Mouse (Mus musculus) intestine, postnatal 0 days (tissue): ENCODE results near the gene Bricd5. TPM values are rescaled to one million over a fixed set of nuclear protein-coding genes. Genes with fewer than 3 reads are reported as not detected.

Experiments used
- ATAC-seq: fragments of 200-750 bp; cut with Nextera tagmentation; 2 replicates; pipeline ENCODE4 v1.8.0; 2017; ENCODE audit warnings: mild to moderate bottlenecking, moderate TSS enrichment, moderate library complexity
- H3K27ac ChIP-seq: fragments of 300-500 bp; sonication (generic); 2 replicates; pipeline ENCODE4 v1.5.1; 2014; ENCODE audit warnings: mild to moderate bottlenecking, low read depth, low read length, moderate library complexity
- H3K27me3 ChIP-seq: fragments of 300-500 bp; sonication (generic); replicated peaks from 2 replicates; pipeline ENCODE4 v1.6.1; 2014; ENCODE audit warnings: low read length, mixed read lengths; ENCODE audit not compliant: control insufficient read depth, insufficient read depth
- H3K36me3 ChIP-seq: fragments of 300-500 bp; sonication (generic); 2 replicates; pipeline ENCODE4 v1.6.1; 2014; ENCODE audit warnings: mild to moderate bottlenecking, moderate library complexity; ENCODE audit not compliant: control insufficient read depth, insufficient read depth
- H3K4me1 ChIP-seq: fragments of 300-500 bp; sonication (generic); replicated peaks from 2 replicates; pipeline ENCODE4 v1.6.1; 2014; ENCODE audit warnings: antibody characterized with exemption, low read length, mixed read lengths; ENCODE audit not compliant: control insufficient read depth, insufficient read depth
- H3K4me2 ChIP-seq: fragments of 300-500 bp; sonication (generic); replicated peaks from 2 replicates; pipeline ENCODE4 v1.6.1; 2014; ENCODE audit warnings: low read depth, mild to moderate bottlenecking, moderate library complexity
- H3K4me3 ChIP-seq: fragments of 300-500 bp; sonication (generic); 2 replicates; pipeline ENCODE4 v1.5.1; 2014; ENCODE audit warnings: low read depth, low read length
- H3K9ac ChIP-seq: fragments of 300-500 bp; sonication (generic); 2 replicates; pipeline ENCODE4 v1.6.1; 2014; ENCODE audit warnings: mild to moderate bottlenecking, low read depth, low read length
- H3K9me3 ChIP-seq: fragments of 300-500 bp; sonication (generic); 2 replicates; pipeline ENCODE4 v1.6.1; 2016; ENCODE audit warnings: mixed run types; ENCODE audit not compliant: control insufficient read depth
- CTCF ChIP-seq: sonication (generic); IDR thresholded peaks from 2 replicates; pipeline ENCODE4 v1.5.1; 2016; ENCODE audit warnings: low read depth, mild to moderate bottlenecking, control low read depth, antibody characterized with exemption, moderate library complexity
- WGBS: fragments of 180-500 bp; shearing (Covaris S2); extraction: QIAGEN DNeasy Blood & Tissue Kit; methylation state at CpG from one replicate; pipeline ENCODE4 v1.1.7; 2014; 5-methylcytosine and 5-hydroxymethylcytosine counted together
- polyA plus RNA-seq: library from polyadenylated mRNA; unstranded; fragments of >200 nt; fragmentation: Nextera tagmentation; extraction: Ambion mirVana; gene quantifications from 2 replicates; pipeline ENCODE4 v1.2.1, GENCODE M21; 2015

Bricd5 gene
- polyA plus RNA-seq, 1 experiment from 2014 or later = not detected

DNA sequence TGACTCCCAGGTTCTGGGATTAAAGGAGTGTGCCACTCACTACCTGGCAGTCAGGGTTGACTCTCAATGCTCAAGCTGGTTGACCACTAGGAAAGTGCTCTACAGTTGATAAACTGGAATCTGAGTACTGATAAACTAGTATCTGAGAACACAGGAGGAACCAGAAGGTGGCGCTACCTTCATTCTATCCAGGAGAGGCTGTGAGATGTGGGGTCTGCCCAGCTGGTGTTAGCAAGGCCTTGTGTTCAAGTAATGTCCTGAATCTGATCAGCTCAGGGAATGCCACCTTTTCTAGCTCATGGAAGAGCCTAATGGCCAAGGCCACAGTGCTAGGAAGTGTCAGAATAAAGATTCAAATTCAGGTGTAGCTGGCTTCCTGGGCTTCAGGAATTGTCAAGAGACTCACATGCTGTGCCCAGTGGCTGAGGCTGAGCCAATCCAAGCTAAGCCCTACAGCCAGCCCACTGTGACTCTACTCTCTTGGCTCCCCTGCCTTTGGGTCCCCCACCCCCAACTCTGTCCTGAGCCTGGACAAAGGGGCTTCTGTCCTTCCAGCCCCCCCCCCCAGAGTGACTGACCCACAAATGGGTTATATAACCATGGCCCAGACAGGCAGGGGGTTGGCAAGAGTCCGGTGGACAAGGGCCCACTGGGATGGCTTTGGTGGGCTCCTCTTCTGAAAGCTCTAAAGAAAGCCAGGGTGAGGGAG, 21.1 kb downstream of the Bricd5 start:
- TF ChIP-seq CTCF = peak; percentile 82
- Histone ChIP-seq H3K4me2 (no peak overlapping the region), H3K9me3 (no peaks in the 10 kb centered on the region), H3K9ac (no peak overlapping the region), H3K27ac (no peak overlapping the region), H3K27me3 (peaks cover 8% of the 10 kb centered on the region; the same call in 1 of the 2 replicates), H3K4me3 (no peak overlapping the region), H3K4me1 (no peaks in the 10 kb centered on the region), H3K36me3 (no peaks in the 10 kb centered on the region)
- no peak for ATAC-seq
- 47% methylated on average over 2 of the region's 2 CpGs for WGBS

DNA sequence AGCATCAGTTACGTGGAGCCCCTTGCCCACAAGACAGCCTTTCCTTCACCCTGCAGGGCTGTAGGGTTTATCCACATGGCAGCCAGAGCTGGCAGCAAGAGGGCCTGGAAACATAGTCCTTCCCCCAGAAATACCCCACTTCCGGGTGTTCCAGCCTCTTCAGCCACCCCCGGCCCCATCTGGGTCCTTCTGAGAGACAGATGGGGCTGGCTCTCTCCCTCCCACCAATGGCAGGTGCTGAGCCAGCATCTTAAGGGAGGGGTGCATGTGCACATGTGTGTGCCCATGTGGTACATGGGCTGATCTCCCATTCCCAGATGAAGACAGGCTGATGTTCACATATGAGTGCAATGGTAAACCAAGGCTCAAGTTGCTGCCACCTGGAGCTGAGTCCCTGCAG, 21.8 kb downstream of the Bricd5 start:
- H3K27ac ChIP-seq = no peak overlapping the region
- H3K9ac ChIP-seq = no peak overlapping the region
- no peaks in the 10 kb centered on the region for H3K4me1 ChIP-seq
- H3K36me3 ChIP-seq = no peaks in the 10 kb centered on the region
- TF ChIP-seq CTCF = no peak
- 0 out of 2 replicates have a peak, but pooled peaks cover 5% of the 10 kb centered on the region for H3K27me3 ChIP-seq
- H3K4me3 ChIP-seq = no peak overlapping the region
- H3K9me3 ChIP-seq = no peaks in the 10 kb centered on the region
- WGBS = 82% methylated on average over 3 of the region's 3 CpGs
- no peak overlapping the region for H3K4me2 ChIP-seq
- ATAC-seq = no peak

DNA sequence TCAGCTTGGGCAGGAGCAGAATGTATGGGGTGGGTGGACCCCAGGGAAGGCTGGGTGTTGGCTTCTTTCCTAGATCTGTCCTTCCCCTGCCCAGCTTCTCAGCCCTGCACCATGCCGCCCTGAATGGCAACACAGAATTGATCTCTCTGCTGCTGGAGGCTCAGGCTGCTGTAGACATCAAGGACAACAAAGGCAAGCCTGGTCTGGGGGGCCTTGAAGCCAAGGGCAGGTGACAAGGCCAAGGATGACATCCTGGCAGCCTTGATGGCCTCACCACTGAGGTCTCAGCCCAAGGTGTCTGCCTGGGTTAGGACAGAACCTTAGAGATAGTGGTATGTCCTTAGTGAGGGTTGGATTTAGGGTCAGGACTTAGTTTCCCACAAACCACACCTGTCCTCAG, 22.3 kb downstream of the Bricd5 start:
- ATAC-seq = no peak
- TF ChIP-seq CTCF = no peak
- Histone ChIP-seq H3K27me3 (0 out of 2 replicates have a peak, but pooled peaks cover under 1% of the 10 kb centered on the region), H3K9me3 (no peaks in the 10 kb centered on the region), H3K27ac (no peak overlapping the region), H3K36me3 (no peaks in the 10 kb centered on the region), H3K4me1 (no peaks in the 10 kb centered on the region), H3K9ac (no peak overlapping the region), H3K4me2 (no peak overlapping the region), H3K4me3 (no peak overlapping the region)
- WGBS = 62% methylated on average over 1 of the region's 1 CpGs

DNA sequence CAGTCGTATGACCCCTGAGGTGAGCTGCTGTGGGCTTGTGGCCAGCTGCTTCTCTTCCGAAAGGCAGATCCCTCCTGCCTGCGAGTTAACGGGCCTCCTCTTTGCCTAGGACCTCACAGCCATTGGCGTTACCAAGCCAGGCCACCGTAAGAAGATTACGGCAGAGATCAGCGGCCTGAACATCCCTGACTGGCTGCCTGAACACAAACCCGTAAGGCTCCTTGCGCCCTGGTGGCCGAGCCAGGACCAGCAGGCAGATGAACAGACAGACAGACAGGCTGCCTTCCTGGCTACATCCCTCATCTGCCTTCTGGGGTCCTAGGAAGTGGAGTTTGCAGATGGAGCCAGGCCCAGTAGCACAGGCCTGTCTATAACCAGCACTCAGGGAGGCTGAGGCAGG, 28.5 kb downstream of the Bricd5 start:
- peaks cover 3% of the 10 kb centered on the region; the same call in 1 of the 2 replicates for H3K36me3 ChIP-seq
- no peak overlapping the region for H3K4me2 ChIP-seq
- no peak overlapping the region for H3K9ac ChIP-seq
- 0 out of 2 replicates have a peak, but pooled peaks cover 3% of the 10 kb centered on the region for H3K4me1 ChIP-seq
- H3K27me3 ChIP-seq = no peaks in the 10 kb centered on the region
- no peak overlapping the region for H3K4me3 ChIP-seq
- peak; percentile 61 for TF ChIP-seq CTCF
- no peak overlapping the region for H3K27ac ChIP-seq
- ATAC-seq = no peak
- WGBS = 44% methylated on average over 11 of the region's 11 CpGs
- H3K9me3 ChIP-seq = no peaks in the 10 kb centered on the region

DNA sequence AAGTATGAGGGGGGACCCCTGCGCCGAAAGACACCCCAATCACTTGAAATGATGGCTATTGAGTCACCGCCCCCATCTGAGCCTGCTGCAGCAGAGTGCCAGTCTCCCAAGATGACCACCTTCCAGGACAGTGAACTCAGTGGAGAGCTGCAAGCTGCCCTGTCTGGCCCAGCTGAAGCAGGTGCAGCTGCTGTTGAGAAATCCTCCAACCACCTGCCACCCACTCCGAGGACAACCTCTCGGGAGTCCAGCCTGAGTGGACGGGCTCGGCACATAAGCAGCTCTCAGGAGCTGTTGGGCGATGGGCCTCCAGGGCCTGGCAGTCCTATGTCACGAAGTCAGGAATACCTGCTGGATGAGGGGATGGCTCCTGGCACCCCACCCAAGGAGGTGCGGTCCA, 30.4 kb downstream of the Bricd5 start:
- TF ChIP-seq CTCF = no peak
- H3K4me1 ChIP-seq = 0 out of 2 replicates have a peak, but pooled peaks cover 6% of the 10 kb centered on the region
- ATAC-seq = no peak
- peaks cover 15% of the 10 kb centered on the region for H3K36me3 ChIP-seq
- no peaks in the 10 kb centered on the region for H3K9me3 ChIP-seq
- no peaks in the 10 kb centered on the region for H3K27me3 ChIP-seq
- H3K9ac ChIP-seq = no peak overlapping the region
- H3K27ac ChIP-seq = no peak overlapping the region
- WGBS = 82% methylated on average over 10 of the region's 10 CpGs
- H3K4me3 ChIP-seq = no peak overlapping the region
- H3K4me2 ChIP-seq = no peak overlapping the region

DNA sequence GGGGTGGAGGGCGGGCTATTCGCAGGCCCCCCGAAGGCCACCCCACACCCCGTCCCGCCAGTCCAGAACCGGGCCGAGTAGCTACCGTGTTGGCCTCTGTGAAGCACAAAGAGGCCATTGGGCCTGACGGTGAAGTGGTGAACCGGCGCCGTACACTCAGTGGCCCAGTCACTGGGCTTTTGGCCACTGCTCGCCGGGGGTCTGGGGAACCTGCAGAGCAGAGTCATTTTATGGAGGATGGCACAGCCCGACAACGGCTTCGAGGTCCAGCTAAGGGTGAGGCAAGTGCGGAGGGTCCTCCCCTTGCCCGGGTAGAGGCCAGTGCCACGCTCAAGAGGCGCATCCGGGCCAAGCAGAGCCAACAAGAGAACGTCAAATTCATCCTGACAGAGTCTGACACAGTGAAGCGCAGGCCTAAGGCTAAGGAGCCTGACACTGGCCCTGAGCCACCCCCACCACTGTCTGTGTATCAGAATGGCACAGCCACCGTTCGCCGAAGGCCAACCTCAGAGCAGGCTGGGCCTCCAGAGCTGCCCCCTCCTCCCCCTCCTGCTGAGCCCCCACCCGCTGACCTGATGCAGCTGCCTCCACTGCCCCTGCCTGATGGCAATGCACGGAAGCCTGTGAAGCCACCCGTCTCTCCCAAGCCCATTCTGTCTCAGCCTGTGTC, 31.7 kb downstream of the Bricd5 start:
- WGBS = 95% methylated on average over 30 of the region's 30 CpGs
- no peak for ATAC-seq

More for the DNA sequence above, 31.7 kb downstream of the Bricd5 start:
- H3K27me3 ChIP-seq = no peaks in the 10 kb centered on the region
- no peak overlapping the region for H3K4me2 ChIP-seq
- H3K36me3 ChIP-seq = peaks cover 28% of the 10 kb centered on the region
- no peak overlapping the region for H3K27ac ChIP-seq
- H3K4me3 ChIP-seq = no peak overlapping the region
- H3K9ac ChIP-seq = no peak overlapping the region
- H3K9me3 ChIP-seq = no peaks in the 10 kb centered on the region
- 0 out of 2 replicates have a peak, but pooled peaks cover 6% of the 10 kb centered on the region for H3K4me1 ChIP-seq
- TF ChIP-seq CTCF = no peak
